Mouse (Mus musculus) heart, postnatal 0 days (tissue): Measurements from ENCODE around the gene Arhgap23.

Experiments used
- CTCF ChIP-seq: IDR thresholded peaks from 2 replicates; pipeline ENCODE4 v1.5.1; 2016; ENCODE audit warnings: antibody characterized with exemption, control low read depth, low read depth
- EP300 ChIP-seq: IDR thresholded peaks from 2 replicates; pipeline ENCODE4 v1.6.1; 2016; ENCODE audit warnings: antibody characterized with exemption, low read depth

DNA sequence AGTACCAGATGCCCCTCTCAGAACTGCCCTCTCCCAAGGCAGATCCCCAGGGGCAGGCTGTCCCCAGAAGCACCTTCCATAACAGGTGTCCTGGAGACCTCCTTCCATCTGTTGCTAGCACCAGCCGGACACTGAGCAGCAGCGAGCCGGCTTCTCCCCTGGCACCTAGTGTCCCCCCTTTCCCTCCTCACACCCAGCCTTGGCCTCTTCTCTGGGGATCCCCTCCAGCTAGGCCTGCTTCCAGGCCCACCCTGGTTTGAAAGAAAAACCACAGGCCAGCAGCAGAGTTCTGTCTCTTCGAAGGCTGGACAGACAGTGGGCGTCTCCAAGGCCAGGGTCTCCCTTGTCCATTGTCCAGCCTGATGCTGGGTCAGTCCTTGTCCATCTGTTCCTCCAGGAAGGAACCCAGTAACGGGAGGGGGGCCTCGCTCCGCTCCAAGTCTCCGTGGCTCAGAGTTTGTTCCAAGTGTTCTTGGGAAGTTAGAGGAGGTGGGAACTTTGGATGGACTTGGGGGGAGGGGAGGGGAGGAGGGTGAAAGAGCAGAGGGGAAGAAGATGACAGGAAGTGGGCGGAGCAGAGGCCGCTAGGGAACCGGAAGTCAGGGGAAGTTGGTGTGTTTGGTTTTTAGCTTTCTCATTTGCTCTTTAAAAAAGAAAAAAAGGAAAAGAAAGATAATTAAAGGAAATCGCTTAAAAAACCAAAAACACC lies 96.5 kb downstream of the Arhgap23 start:
- TF ChIP-seq EP300 (no peak), CTCF (no peak)
